Mouse (Mus musculus): ENCODE data around the gene Aldh1b1. TPM values are rescaled to one million over a fixed set of nuclear protein-coding genes. Genes with fewer than 3 reads are reported as not detected.

Gene Aldh1b1
- total and polyA plus RNA-seq, 2 experiments from 2014 or later, result 37.1 to 57.6 TPM

- Histone ChIP-seq H3K4me1 (ENCODE audit: insufficient read depth) (no peaks in the 10 kb centered on the region), H3K27me3 (ENCODE audit: insufficient read depth, low read length) (no peaks in the 10 kb centered on the region), H3K9ac (no peak overlapping the region), H3K4me3 (ENCODE audit: low read depth, low read length) (no peak overlapping the region), H3K36me3 (ENCODE audit: insufficient read depth) (no peaks in the 10 kb centered on the region), H3K4me2 (ENCODE audit: low read depth) (no peak overlapping the region), H3K27ac (ENCODE audit: low read depth, low read length) (no peak overlapping the region), H3K9me3 (ENCODE audit: low read length) (no peaks in the 10 kb centered on the region)
- no peak for TF ChIP-seq CTCF (IDR thresholded peaks at IDR 0.05; ENCODE audit: low read depth)
- 91% methylated on average over 2 of the region's 2 CpGs for WGBS
- ATAC-seq, result no peak
- DNase-seq, result no peak
Observed at GRCm38 (mm10) chr4:45846263-45846662, 47.4 kb downstream of the Aldh1b1 start.

- H3K36me3 ChIP-seq (ENCODE audit: insufficient read depth), result no peaks in the 10 kb centered on the region
- no peak within 1 kb of the TSS for H3K4me2 ChIP-seq (ENCODE audit: low read depth)
- no peaks in the 10 kb centered on the region for H3K4me1 ChIP-seq (ENCODE audit: insufficient read depth)
- 77% methylated on average over 10 of the region's 10 CpGs for WGBS
- no peaks in the 10 kb centered on the region for H3K9me3 ChIP-seq (ENCODE audit: low read length)
- ATAC-seq (no peak), DNase-seq (no peak)
- H3K9ac ChIP-seq, result no peak within 1 kb of the TSS
- no peak for TF ChIP-seq CTCF (IDR thresholded peaks at IDR 0.05; ENCODE audit: low read depth)
- H3K4me3 ChIP-seq (ENCODE audit: low read depth, low read length), result no peak within 1 kb of the TSS
- H3K27me3 ChIP-seq (ENCODE audit: insufficient read depth, low read length), result no peaks in the 10 kb centered on the region
- H3K27ac ChIP-seq (ENCODE audit: low read depth, low read length), result no peak within 1 kb of the TSS
Observed at GRCm38 (mm10) chr4:45848109-45848824, 49.4 kb downstream of the Aldh1b1 start, which contains the start of gene Stra6l. TSS of gene Stra6l (plus strand) at chr4:45848664.

DNA sequence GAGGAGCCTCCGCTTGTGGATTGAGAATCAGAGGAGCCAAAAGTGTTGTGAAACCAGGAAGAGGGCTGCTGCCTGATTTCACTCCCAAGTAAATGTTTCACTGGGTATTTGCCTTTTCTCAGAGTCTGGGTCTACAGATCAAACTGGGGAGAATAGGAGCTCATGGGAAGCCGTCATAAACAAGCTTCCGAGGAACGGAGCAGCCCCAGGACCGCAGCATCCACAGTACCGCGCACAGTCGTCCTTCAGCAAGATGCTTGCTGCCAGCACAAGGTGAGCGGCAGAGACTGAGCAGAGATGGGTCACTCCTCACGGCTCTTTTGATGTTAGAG is 50.0 kb downstream of the Aldh1b1 start:
- DNase-seq, result no peak
- H3K9me3 ChIP-seq (ENCODE audit: low read length), result no peaks in the 10 kb centered on the region
- H3K4me3 ChIP-seq (ENCODE audit: low read depth, low read length), result no peak overlapping the region
- no peaks in the 10 kb centered on the region for H3K4me1 ChIP-seq (ENCODE audit: insufficient read depth)
- no peak for TF ChIP-seq CTCF (IDR thresholded peaks at IDR 0.05; ENCODE audit: low read depth)
- 52% methylated on average over 10 of the region's 10 CpGs for WGBS
- no peak overlapping the region for H3K9ac ChIP-seq
- H3K27ac ChIP-seq (ENCODE audit: low read depth, low read length), result no peak overlapping the region
- H3K27me3 ChIP-seq (ENCODE audit: insufficient read depth, low read length), result no peaks in the 10 kb centered on the region
- no peaks in the 10 kb centered on the region for H3K36me3 ChIP-seq (ENCODE audit: insufficient read depth)
- H3K4me2 ChIP-seq (ENCODE audit: low read depth), result no peak overlapping the region
- ATAC-seq, result no peak

DNA sequence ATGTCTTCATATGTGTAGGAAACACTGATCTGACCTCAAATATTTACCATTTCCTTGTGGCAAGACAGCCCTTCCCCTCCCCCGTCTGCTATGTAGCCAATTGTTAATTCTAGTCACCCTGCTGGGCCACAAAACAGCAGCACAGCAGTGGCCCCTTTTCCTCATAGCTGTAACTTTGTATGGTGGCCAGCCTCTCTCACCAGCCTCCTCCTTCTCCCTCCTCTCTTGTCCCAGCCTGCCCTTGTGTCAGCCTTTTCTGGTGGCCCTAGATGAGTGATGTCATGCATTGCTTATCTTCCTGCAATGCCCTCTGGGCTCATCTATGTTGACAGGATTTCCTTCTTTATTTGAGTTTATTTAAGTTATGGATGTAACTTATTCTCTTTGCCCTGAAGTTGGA is 50.6 kb downstream of the Aldh1b1 start:
- TF ChIP-seq CTCF (IDR thresholded peaks at IDR 0.05; ENCODE audit: low read depth), result no peak
- H3K27me3 ChIP-seq (ENCODE audit: insufficient read depth, low read length), result no peaks in the 10 kb centered on the region
- no peak overlapping the region for H3K9ac ChIP-seq
- no peaks in the 10 kb centered on the region for H3K9me3 ChIP-seq (ENCODE audit: low read length)
- H3K4me2 ChIP-seq (ENCODE audit: low read depth), result no peak overlapping the region
- H3K4me1 ChIP-seq (ENCODE audit: insufficient read depth), result no peaks in the 10 kb centered on the region
- H3K27ac ChIP-seq (ENCODE audit: low read depth, low read length), result no peak overlapping the region
- no peaks in the 10 kb centered on the region for H3K36me3 ChIP-seq (ENCODE audit: insufficient read depth)
- WGBS, result 39% methylated on average over 1 of the region's 1 CpGs
- H3K4me3 ChIP-seq (ENCODE audit: low read depth, low read length), result no peak overlapping the region
- DNase-seq (no peak), ATAC-seq (no peak)

DNA sequence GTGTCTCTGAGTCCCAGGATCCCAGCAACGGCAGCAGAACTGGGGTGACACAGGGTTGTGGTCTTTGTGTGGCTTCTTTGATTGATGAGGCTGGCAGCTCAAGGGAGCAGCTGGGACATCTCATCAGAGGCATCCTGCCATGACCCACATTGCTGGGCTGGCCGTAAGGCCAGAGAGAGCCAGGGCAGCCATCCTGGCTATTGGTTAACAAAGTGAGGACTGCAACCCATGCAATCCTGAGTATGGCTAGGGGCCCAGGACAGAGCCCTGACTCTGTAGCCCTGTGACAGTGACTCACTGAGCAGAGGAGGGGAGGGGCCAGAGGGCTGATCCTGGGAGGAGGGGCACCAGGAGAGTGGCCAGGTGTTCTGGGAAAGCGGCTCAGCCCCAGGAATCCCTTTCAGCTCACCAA is 52.8 kb downstream of the Aldh1b1 start:
- Histone ChIP-seq H3K9ac (no peak overlapping the region), H3K27ac (ENCODE audit: low read depth, low read length) (no peak overlapping the region), H3K9me3 (ENCODE audit: low read length) (no peaks in the 10 kb centered on the region), H3K36me3 (ENCODE audit: insufficient read depth) (no peaks in the 10 kb centered on the region), H3K4me1 (ENCODE audit: insufficient read depth) (no peaks in the 10 kb centered on the region), H3K27me3 (ENCODE audit: insufficient read depth, low read length) (no peaks in the 10 kb centered on the region), H3K4me3 (ENCODE audit: low read depth, low read length) (no peak overlapping the region), H3K4me2 (ENCODE audit: low read depth) (no peak overlapping the region)
- ATAC-seq, result no peak
- WGBS, result 50% methylated on average over 3 of the region's 3 CpGs
- no peak for TF ChIP-seq CTCF (IDR thresholded peaks at IDR 0.05; ENCODE audit: low read depth)
- no peak for DNase-seq

- Histone ChIP-seq H3K36me3 (ENCODE audit: insufficient read depth) (no peaks in the 10 kb centered on the region), H3K27ac (ENCODE audit: low read depth, low read length) (no peak overlapping the region), H3K9ac (no peak overlapping the region), H3K4me3 (ENCODE audit: low read depth, low read length) (no peak overlapping the region), H3K4me1 (ENCODE audit: insufficient read depth) (no peaks in the 10 kb centered on the region), H3K4me2 (ENCODE audit: low read depth) (no peak overlapping the region), H3K27me3 (ENCODE audit: insufficient read depth, low read length) (no peaks in the 10 kb centered on the region), H3K9me3 (ENCODE audit: low read length) (no peaks in the 10 kb centered on the region)
- DNase-seq (no peak), ATAC-seq (no peak)
- 80% methylated on average over 15 of the region's 15 CpGs for WGBS
- TF ChIP-seq CTCF (IDR thresholded peaks at IDR 0.05; ENCODE audit: low read depth), result no peak
Observed at GRCm38 (mm10) chr4:45853496-45854246, 54.8 kb downstream of the Aldh1b1 start.

Other genes with a start within 250 kb of the Aldh1b1 start
- gene Igfbpl1, start 27.9 kb downstream of the Aldh1b1 start, total RNA-seq (2014; rRNA removed), result 102 and 123 TPM in 2 replicates
- 41.0 and 55.1 TPM in 2 replicates for gene Igfbpl1, start 27.9 kb downstream of the Aldh1b1 start, polyA plus RNA-seq (2015; fragmentation: Nextera tagmentation; extraction: Ambion mirVana)
- 0.29 and 0.46 TPM in 2 replicates for gene Stra6l, start 49.6 kb downstream of the Aldh1b1 start, total RNA-seq (2014; rRNA removed)
- gene Stra6l, start 49.6 kb downstream of the Aldh1b1 start, polyA plus RNA-seq (2015; fragmentation: Nextera tagmentation; extraction: Ambion mirVana), result 0.38 and 0.47 TPM in 2 replicates
- gene Ccdc180, start 91.3 kb downstream of the Aldh1b1 start, total RNA-seq (2014; rRNA removed), result 0.38 and 0.76 TPM in 2 replicates
- gene Ccdc180, start 91.3 kb downstream of the Aldh1b1 start, polyA plus RNA-seq (2015; fragmentation: Nextera tagmentation; extraction: Ambion mirVana), result 0.28 and 0.51 TPM in 2 replicates
- gene Tdrd7, start 166.3 kb downstream of the Aldh1b1 start, total RNA-seq (2014; rRNA removed), result 27.9 and 39.1 TPM in 2 replicates
- 15.1 and 21.3 TPM in 2 replicates for gene Tdrd7, start 166.3 kb downstream of the Aldh1b1 start, polyA plus RNA-seq (2015; fragmentation: Nextera tagmentation; extraction: Ambion mirVana)
- gene Tmod1, start 239.9 kb downstream of the Aldh1b1 start, total RNA-seq (2014; rRNA removed), result 0.92 and 1.0 TPM in 2 replicates
- 1.7 and 1.8 TPM in 2 replicates for gene Tmod1, start 239.9 kb downstream of the Aldh1b1 start, polyA plus RNA-seq (2015; fragmentation: Nextera tagmentation; extraction: Ambion mirVana)

All from forebrain, postnatal 0 days (tissue).